Mouse (Mus musculus) megakaryocyte, embryonic 14.5 days (primary cell): Measurements from ENCODE around the gene Tex35. TPM values are rescaled to one million over a fixed set of nuclear protein-coding genes. Genes with fewer than 3 reads are reported as not detected.

Source experiments
- H3K27me3 ChIP-seq: replicated peaks from 2 replicates; pipeline ENCODE3; 2012; ENCODE audit warnings: inconsistent platforms
- H3K36me3 ChIP-seq: replicated peaks from 2 replicates; pipeline ENCODE3; 2012; ENCODE audit warnings: low read length, inconsistent platforms, mixed read lengths
- H3K4me1 ChIP-seq: 2 replicates; pipeline ENCODE4 v1.6.1; 2012; ENCODE audit warnings: inconsistent platforms
- H3K4me3 ChIP-seq: replicated peaks from 2 replicates; pipeline ENCODE3; 2012; ENCODE audit warnings: moderate library complexity, mild to moderate bottlenecking, inconsistent platforms
- H3K9me3 ChIP-seq: 2 replicates; pipeline ENCODE4 v1.6.1; 2012; ENCODE audit warnings: inconsistent platforms
- FLI1 ChIP-seq: IDR thresholded peaks from 2 replicates; pipeline ENCODE4 v1.6.1; 2012; ENCODE audit warnings: low read length, inconsistent platforms, mixed read lengths
- GATA1 ChIP-seq: IDR thresholded peaks from 3 replicates; pipeline ENCODE4 v1.6.1; 2012; ENCODE audit warnings: mixed read lengths, low read length, inconsistent platforms, borderline replicate concordance
- polyA plus RNA-seq: library from polyadenylated mRNA; stranded (reverse); fragments of >175 nt; gene quantifications from 2 replicates; pipeline ENCODE4 v1.2.3, GENCODE M21; 2012; ENCODE audit warnings: low replicate concordance; ENCODE audit not compliant: insufficient read depth

Tex35 gene
- polyA plus RNA-seq, 1 experiment: not detected

DNA sequence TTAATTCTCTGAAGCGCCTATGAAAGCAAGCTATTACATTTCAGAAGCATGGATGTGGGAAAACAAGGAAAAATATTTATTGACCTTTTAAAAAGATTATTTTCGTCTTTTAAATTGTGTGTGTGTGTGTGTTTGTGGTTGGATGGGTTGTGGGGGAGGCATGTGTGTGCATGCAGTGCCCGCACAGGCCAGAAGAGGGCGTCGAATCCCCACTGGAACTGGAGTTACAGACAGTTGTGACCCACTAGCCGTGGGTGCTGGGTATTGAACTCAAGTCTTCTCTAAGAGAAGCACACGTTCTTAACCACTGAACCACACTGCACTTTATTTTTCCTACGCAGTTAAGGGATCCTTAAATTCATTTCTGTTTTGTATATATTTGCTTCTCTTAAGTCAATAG, 26.5 kb downstream of the Tex35 start:
- no peaks in the 10 kb centered on the region for H3K9me3 ChIP-seq
- no peak for TF ChIP-seq FLI1
- no peak for TF ChIP-seq GATA1
- no peaks in the 10 kb centered on the region for H3K36me3 ChIP-seq
- peaks cover 52% of the 10 kb centered on the region for H3K4me1 ChIP-seq
- no peak overlapping the region for H3K4me3 ChIP-seq
- peaks cover 2% of the 10 kb centered on the region for H3K27me3 ChIP-seq

DNA sequence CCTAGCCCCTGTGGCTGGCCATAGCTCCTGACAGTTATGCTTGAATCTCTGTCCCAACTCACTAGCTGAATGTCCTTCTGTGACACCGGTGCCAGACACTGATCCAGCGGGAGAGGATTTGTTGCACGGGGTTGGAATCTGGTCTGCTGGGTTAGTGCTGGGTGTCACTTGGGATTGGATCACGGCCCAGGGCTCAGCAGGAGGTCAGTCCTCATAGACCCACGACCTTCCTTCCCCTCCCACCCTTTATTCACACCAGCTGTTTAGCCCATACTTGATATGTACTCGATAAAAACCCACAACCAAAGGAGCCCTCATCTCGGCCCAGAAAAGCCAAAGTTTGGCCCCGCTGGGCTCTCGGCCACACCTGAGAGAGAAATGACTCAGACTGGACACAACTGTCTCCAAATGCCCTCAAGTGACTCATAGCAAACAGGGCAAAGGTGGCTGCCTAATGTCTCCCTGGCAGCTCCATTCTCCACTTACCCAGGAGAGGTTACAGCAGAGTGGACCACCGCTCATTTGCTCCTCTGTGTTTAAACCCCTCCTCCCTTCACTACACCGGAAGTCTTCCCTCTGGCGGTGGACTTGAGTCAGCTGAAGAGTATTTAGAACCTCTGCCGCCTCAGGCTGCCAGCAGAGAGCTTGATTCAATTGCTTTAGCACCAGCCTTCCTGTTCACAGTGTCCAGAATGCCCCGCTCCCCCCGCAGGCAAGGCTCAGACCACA, 27.2 kb downstream of the Tex35 start:
- no peaks in the 10 kb centered on the region for H3K36me3 ChIP-seq
- H3K4me3 ChIP-seq: no peak overlapping the region
- peaks cover 53% of the 10 kb centered on the region for H3K4me1 ChIP-seq
- H3K27me3 ChIP-seq: peaks cover 2% of the 10 kb centered on the region
- no peaks in the 10 kb centered on the region for H3K9me3 ChIP-seq
- TF ChIP-seq FLI1: no peak
- TF ChIP-seq GATA1: no peak

- peaks cover 54% of the 10 kb centered on the region for H3K4me1 ChIP-seq
These were observed 28.4 kb downstream of the Tex35 start for GRCm38 (mm10) chr1:157080071-157080470.

DNA sequence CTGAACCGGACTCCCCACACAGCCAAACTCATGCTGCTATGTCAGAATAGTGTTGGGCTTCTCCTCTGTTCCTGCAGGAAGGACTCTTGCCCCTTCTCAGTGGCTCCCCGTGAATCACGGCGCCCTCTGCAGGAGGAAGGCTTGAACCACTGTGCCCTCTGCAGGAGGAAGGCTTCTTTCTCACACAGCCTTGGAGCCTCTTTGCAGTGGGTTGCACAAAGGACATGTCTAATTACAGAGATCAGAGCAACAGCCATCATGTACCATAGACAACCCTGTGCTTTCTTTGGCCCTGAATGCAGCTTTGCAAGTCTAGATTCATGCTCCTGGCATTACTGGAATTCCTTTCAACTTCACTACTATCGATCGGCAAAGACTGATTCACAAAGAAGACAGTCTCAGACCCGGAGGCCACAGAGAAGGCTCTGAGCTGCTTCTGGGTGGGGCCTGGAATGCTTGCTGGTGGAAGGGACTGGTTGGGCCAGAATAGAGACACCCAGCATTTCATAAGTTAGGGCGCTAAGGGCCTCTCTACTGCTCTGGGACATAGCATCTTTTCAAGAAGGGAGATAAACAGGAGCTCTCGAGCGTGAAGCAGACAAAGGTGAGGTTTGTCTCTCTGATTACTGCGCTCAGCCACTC, 29.0 kb downstream of the Tex35 start:
- no peak for TF ChIP-seq GATA1
- TF ChIP-seq FLI1: no peak
- Histone ChIP-seq H3K4me1 (peaks cover 59% of the 10 kb centered on the region), H3K27me3 (peaks cover 2% of the 10 kb centered on the region), H3K4me3 (no peak overlapping the region), H3K36me3 (no peaks in the 10 kb centered on the region), H3K9me3 (no peaks in the 10 kb centered on the region)

More at GRCm38 (mm10) chr1:157080071-157080470, 28.4 kb downstream of the Tex35 start:
- no peaks in the 10 kb centered on the region for H3K9me3 ChIP-seq
- no peaks in the 10 kb centered on the region for H3K36me3 ChIP-seq
- H3K27me3 ChIP-seq: peaks cover 2% of the 10 kb centered on the region
- H3K4me3 ChIP-seq: no peak overlapping the region
- TF ChIP-seq GATA1 (no peak), FLI1 (no peak)

DNA sequence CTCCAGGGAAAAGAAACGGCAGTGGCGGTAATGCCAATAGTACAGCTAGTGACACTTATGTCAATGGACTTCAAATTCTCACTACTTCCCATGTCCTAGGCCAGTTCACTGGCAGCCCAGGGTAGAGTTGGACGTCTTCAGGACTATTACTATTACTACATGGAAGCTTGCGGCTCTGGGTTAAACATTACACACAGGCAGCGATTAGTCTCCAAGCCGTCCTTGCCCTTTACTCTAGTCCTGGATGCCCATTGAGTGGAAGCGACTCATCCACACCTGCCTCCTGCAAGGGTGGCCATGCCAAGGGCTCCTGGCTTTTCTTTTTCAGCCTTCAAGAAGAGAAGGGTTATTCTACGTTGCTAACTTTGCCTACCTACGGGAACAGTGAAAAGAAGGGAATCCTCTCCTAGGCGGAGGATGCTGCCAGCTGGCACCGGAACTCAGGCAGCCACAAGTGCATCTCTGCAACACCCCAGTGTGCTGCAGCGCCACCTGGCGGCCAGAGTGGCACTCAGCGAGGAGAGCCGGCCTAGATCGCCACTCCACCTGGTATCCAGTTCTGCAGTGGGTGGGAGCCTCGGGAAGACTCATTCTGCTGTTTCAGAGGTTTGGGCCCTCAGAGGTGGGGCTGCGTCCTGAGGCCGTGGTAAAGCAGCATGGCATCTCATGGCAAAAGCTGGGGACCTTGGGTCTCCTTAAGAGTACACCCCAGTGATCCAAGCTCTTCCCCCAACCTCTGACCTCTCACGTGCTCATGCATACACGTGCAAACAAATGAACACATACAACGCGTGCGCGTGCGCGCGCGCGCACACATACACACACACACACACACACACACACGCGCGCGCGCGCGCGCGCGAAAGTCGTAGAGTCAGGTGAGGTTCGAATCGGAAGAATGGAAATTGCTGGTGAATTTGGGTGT, 31.4 kb downstream of the Tex35 start:
- TF ChIP-seq GATA1 (no peak), FLI1 (no peak)
- H3K9me3 ChIP-seq: no peaks in the 10 kb centered on the region
- H3K4me1 ChIP-seq: peaks cover 70% of the 10 kb centered on the region
- peak overlapping the region; percentile 64 for H3K4me3 ChIP-seq
- H3K27me3 ChIP-seq: no peaks in the 10 kb centered on the region
- H3K36me3 ChIP-seq: no peaks in the 10 kb centered on the region

DNA sequence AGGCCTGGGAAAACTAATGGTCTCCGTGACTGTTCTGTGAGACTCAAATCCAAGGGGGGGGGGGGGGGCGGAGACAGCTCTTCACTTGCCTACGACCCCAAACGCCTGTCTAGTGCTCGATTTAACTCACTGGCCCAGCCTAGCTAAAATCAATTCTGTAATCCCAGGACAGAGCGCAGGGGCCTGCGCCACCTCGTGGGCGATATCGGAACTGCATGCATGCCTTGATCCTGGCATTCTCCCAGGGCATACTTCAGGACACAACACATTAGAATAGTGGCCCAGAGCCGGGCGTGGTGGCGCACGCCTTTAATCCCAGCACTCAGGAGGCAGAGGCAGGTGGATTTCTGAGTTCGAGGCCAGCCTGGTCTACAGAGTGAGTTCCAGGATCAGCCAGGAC, 32.2 kb downstream of the Tex35 start:
- Histone ChIP-seq H3K4me1 (peaks cover 62% of the 10 kb centered on the region), H3K27me3 (no peaks in the 10 kb centered on the region), H3K4me3 (peak overlapping the region; percentile 87), H3K36me3 (no peaks in the 10 kb centered on the region), H3K9me3 (no peaks in the 10 kb centered on the region)
- TF ChIP-seq FLI1 (no peak), GATA1 (no peak)

DNA sequence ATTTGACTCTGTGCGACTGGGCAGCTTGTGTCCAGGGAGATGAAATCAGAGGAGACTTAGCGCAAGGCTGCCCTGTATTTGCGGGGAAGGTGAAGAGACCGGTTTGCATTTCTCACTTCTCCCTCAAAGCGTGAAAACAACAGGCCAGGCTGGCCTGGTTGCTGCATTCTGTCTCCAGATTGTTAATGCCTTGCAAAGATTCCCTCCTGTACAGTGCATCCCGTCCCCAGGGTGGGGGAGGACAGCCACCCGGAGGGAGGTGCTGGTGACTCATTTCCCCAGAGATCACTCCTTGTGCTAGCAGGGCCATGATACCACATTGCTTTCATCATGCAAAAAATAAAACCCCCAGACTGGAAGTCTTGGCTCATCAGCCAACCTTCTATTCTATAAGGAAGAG, 33.5 kb downstream of the Tex35 start:
- Histone ChIP-seq H3K27me3 (no peaks in the 10 kb centered on the region), H3K36me3 (no peaks in the 10 kb centered on the region)
- TF ChIP-seq GATA1 (no peak), FLI1 (no peak)

DNA sequence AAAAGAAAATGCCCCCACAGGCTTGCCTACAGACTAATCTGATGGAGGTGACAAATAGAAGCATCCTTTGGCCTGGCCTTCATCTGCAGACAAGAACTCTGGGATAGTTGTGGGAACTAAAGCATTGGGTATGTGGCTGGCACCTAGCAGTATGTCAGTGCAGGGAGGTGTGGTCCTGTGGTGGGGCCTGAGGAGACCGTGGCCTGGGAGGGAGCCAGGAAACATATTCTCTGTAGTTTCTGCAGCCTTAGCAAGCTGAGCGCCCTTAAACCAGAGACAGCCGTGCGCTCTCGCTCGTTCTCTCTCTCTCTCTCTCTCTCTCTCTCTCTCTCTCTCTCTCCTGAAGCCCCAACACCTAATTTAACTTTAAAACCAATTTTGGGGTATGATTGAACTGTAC, 34.1 kb downstream of the Tex35 start:
- Histone ChIP-seq H3K27me3 (no peaks in the 10 kb centered on the region), H3K4me1 (peaks cover 62% of the 10 kb centered on the region), H3K36me3 (no peaks in the 10 kb centered on the region), H3K9me3 (no peaks in the 10 kb centered on the region), H3K4me3 (no peak overlapping the region)
- no peak for TF ChIP-seq GATA1
- no peak for TF ChIP-seq FLI1

More for the DNA sequence above, 33.5 kb downstream of the Tex35 start:
- Histone ChIP-seq H3K4me1 (peaks cover 64% of the 10 kb centered on the region), H3K9me3 (no peaks in the 10 kb centered on the region), H3K4me3 (no peak overlapping the region)

- H3K36me3 ChIP-seq: no peaks in the 10 kb centered on the region
- TF ChIP-seq GATA1: no peak
These were observed 34.9 kb downstream of the Tex35 start for GRCm38 (mm10) chr1:157073592-157073991.

More at GRCm38 (mm10) chr1:157073592-157073991, 34.9 kb downstream of the Tex35 start:
- H3K4me3 ChIP-seq: no peak overlapping the region
- H3K4me1 ChIP-seq: peaks cover 60% of the 10 kb centered on the region
- no peaks in the 10 kb centered on the region for H3K9me3 ChIP-seq
- H3K27me3 ChIP-seq: no peaks in the 10 kb centered on the region
